Mouse (Mus musculus) neutrophil, adult 65 days (primary cell): ENCODE results near the gene Ublcp1. TPM values are rescaled to one million over a fixed set of nuclear protein-coding genes. Genes with fewer than 3 reads are reported as not detected.

Experiments used
- total RNA-seq: library from RNA; stranded (reverse); gene quantifications from 2 replicates; pipeline ENCODE4 v1.2.4, GENCODE M21; 2023

Gene Ublcp1
- 29.1 and 36.2 TPM in 2 replicates for total RNA-seq

GRCm38 (mm10) chr11:44470432-44471336, at the start of gene Ublcp1:
TSS of gene Ublcp1 (minus strand) at chr11:44470498.

DNA sequence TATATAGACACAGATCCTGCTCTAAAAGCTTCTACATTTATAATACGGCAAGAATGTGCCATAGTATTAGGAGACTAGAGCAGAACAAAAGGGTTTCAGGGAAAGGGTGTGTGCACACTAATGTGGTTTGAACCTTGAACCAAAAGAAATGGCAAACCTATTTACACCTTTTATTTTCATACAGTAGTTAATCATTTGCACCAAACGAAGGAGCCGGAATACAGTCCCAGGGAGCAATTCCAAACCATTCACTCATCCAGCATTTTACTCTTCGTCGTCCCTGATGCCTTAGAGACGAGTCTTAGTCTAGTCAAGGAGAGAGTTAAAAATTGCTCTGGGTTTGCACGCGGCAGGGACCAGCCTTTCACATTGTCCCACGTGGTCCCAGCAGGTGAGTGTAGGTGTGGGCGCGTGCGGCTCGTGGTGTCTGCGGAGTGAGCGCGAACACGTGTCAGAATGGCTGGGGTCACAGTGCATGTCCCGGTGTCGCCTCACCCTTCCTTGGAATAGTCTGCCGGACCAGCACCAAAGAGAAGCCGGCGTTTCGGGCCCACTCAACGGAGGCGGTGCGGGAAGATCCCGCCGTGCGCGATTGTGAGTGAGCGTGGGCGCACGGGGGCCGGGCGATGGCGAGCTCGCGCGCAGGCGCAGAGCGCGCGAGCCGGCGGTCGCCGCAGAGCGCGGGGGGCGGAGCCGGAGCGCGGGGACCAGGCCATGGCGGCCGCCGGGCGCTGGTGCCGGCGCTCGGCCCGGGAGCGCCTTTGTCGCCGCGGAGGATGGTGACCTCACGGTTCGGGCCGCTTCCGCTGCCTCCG, 48.2 kb upstream of the Ublcp1 start, which contains the start of gene Rnf145:
Gene Rnf145, plus strand, starts transcription at position 684 of the 815 bp plus-strand sequence.

Other genes with a start within 250 kb of the Ublcp1 start
- not detected in 2 replicates for gene Il12b, start 70.4 kb downstream of the Ublcp1 start, total RNA-seq
- 59.6 and 95.5 TPM in 2 replicates for gene Rnf145, start 48.5 kb upstream of the Ublcp1 start, total RNA-seq
- 5.1 and 8.4 TPM in 2 replicates for gene Ebf1, start 146.8 kb upstream of the Ublcp1 start, total RNA-seq